Mouse (Mus musculus) inflammation-experienced regulatory T-cells, adult 6 months (primary cell): Measurements from ENCODE around the gene Nckap5. TPM values are rescaled to one million over a fixed set of nuclear protein-coding genes. Genes with fewer than 3 reads are reported as not detected.
A peak's percentile ranks its signal among the peaks of the same experiment; 100 is the strongest.

ENCODE experiments used
- ATAC-seq: one replicate; pipeline ENCODE4 v1.8.0; 2017
- polyA plus RNA-seq, 3 experiments: library from polyadenylated mRNA; unstranded; fragments of 100-300 nt; shearing (Covaris generic); gene quantifications; one replicate each; pipeline ENCODE4 v1.2.1; 2017

The Nckap5 gene
- polyA plus RNA-seq, 3 experiments from 2014 or later: 0.18 to 1.2 (median 1.1) TPM

DNA sequence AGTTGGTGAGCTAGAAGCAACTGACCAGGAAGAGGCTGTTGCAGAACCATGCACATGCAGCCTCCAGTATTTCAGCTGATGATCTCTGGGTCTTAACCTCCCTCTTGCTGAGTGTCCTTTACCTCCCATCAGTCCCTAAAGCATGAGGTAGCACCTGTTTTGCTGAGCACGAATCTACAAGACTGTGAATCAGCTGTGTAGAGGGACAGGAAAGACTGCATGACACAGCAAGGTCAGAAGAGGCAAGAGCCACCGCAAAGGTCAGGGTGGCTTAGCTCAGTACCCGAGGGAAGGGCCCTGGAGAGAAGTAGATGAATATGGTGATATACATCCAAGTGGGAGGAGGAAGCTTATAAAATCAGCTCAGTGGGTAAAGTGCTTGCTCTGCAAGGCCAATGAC lies 66.4 kb downstream of the Nckap5 start:
- ATAC-seq: peak; percentile 28

DNA sequence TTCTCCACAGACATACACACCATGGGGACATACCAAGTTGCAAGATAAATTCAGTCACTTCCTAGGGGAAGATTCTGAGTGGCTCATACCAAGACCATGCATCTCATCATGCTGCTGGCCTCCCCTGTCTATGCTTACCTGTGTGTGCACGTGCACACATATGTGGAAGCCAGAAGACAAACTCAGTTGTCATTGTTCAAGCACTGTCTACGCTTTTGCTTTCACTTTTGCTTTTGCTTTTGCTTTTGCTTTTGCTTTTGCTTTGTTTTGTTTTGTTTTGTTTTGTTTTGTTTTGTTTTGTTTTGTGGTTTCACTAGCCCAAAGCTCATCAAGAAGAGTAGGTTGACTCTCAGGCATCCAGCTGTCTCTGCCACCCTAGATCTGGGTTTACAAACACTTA lies 67.4 kb downstream of the Nckap5 start:
- peak; percentile 74 for ATAC-seq

DNA sequence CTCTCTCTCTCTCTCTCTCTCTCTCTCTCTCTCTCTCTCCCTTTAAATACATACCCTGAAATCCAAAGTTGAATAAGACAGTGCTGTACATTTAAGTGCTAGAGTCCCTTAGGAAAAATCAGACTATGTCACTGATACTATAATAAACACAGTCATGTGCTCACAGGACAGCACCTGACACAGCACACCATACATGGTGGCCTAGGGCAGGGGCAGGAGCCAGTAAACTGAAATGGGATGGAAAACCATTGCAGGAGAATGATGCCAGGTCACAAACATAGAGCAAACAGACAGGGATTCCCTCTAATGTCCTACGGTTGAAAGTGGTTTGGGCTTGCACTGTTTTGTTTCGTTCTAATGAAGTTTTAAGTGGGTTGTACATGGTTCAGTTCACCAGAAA lies 70.2 kb downstream of the Nckap5 start:
- no peak for ATAC-seq

DNA sequence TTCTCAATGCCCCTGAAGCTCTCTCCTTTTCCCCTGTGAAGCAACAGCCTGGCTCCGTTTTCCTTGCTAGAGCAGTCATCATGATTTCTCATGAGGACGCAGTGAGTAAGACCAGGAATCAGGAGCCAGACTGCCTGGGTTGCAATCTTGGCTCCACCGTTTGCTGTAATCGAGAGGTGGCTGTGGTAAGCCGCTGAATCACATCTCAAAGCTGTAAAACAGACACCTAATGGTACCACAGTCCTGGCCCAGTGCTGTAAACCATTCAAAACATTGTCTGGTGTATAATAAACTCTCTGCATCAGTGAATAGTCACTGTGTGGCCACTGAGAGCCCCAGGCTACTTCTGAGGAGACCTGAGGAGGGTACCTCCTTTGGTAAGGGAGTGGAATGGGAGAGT lies 74.9 kb downstream of the Nckap5 start:
- no peak for ATAC-seq

DNA sequence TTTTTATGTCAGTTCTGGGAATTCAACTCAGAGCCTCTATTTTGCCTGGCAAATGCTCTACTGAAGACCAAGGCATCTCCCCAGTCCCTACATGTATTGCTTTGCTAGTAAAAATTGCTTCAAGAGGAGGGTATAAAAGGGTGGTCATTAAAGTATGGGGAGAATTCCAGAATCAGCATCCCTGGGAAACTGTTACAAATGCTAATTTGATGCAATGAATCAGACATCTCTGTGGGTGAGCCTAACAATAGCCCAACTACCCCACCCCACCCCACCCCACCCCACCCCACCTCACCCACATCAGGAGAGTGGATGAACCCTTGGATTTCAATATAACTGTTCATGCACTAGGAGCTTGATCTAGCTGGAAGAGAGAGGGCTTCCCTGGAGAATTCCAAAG lies 77.0 kb downstream of the Nckap5 start:
- no peak for ATAC-seq

DNA sequence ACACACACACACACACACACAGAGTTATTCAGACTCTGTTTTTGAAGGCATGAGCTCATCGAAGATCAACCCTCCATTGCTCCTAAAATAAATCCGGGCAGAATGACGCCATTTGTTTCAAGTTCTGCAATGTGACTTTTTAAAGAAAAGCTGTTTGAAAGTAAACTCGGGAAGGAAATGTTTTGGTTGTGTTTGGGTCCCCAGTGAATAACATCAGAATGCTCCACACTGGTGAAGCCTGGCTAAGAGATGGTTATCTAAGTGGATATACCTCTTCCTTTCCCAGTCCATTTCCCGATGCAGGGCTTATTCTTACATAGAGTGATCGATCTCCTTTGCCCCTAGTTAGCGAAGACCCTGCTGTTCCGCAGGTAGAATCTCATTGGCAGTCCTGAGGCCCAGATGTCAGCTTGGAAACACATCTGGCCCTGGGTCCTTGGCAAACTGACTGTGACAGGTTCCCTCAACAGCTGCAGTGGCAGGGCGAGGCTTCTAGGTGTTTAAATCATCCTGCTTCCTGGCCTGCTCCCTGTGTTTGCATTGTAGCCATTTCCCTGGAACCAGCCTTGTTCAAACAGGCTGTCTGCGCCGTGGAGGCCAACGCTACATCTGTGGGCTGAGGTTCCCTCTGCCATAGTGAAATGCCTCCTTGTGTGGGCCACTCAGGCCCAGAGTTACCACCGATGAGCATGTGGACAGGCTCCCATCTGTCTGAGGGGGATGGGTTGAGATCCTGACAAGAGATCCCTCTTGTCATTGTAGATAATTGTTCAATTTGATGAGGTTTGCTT lies 78.2 kb downstream of the Nckap5 start:
- ATAC-seq: no peak

DNA sequence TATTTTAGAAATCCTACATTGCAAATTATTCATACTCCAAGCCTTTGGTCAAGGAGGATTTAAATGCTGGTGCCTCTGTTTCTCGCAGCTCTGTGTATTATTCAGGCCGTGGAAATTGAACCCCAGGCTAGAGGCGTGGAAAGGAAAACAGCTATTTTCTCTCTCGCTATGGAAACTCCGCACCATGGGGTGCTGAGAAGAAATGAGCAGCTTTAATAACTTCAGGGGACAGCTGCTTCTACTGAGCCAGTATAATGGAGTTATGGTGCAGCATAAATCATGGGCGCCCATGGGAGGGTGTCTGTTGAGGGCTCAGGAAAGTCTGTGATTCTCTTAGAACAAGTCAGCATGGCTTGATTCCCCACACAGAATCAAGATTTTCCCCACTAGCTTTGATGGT lies 79.5 kb downstream of the Nckap5 start:
- ATAC-seq: no peak

DNA sequence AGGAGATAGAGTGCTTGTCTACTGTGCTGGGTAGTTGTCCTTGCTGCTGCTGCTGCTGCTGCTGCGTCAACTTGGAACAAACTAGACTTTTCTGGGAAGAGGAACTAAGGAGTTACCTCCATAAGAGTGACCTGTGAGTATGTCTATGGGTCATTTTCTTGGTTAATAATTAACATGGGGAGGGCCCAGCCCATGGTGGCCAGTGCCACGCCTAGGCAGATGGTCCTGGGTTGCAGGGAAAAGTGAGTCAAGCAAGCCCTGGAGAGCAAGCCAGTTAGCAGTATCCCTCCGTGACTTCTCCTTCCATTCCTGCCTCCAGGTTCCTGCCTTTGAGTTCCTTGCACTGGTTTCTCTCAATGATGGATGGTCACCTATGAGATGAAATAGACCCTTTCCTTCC lies 80.4 kb downstream of the Nckap5 start:
- no peak for ATAC-seq

DNA sequence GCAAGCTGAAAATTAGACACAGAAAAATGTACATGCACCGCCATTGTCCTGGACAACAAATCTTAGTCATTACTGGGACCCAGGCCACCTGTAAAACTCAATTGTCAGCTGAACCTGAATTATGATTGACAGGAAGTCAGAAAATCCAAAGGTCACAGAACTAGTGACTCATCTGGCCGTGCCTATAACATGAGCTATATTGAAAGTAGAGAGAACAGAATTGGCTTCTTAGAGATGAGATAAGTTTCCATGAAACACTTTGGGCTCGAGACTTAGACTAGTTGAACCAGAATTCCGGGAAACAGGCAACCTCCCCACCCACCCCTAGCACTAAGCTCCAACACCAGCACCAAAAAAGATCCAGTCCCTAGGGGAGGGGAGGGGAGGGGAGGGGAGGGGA lies 82.7 kb downstream of the Nckap5 start:
- peak; percentile 78 for ATAC-seq

DNA sequence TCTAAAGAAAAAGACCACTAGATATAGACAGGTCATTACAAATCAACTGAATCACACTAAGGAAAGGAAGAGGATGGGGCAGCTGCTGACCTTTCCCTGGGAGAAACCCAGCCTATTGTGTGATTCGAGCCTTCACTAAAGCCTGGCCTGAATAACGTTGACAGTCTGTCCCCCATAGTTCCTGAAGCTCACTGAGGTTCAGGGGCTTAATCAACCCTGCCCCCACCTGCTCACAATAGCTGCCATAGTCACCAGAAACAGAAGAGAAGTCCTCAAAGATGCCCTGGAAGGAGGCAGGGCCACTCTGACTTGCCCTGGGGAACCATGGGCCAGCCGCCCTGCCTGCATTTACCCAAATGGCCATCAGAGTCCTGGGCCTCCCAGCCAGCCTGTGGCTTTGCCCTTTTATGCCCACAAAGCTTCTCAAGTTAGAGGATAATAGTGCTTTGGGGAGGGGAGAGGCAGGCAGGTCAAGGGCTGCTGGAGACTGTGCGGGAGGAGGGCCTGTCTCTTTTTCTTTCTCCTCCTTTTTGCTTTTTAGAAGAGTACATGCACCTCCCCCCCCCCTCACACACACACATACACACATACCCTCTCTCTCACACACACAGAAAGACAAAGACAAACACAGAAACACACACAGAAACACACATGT lies 85.0 kb downstream of the Nckap5 start:
- ATAC-seq: no peak

DNA sequence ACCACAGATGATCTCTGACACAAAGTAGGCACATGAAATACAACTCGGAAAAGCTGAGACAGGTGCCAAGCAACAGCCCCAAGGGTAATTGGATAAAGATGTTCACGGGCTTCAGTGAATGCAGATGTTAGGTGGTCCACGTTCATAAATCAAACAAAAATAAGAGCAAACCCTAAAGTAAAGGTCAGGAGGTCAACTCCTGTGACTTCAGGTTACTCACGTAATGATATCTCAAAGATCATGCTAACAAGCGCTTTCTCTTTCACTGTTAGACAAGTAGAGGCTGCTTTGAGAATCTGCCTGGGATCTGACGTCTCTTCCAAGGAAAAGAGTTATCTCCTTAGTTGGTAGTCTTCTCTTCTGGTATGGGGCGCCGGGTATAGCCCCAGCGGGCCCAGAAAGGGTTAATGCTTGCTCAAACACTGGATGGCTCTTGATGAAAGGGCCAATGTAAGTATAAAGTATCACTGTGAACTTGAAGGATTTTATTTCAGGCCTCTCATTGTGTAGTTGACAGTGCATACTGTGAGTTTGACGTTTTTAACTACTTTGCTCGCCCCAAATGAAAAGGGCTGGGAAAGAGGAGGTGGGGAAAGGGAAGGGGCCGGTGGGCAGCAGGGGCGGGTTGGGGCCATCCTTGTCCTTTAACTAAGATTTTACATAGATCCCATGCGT lies 85.8 kb downstream of the Nckap5 start:
- ATAC-seq: no peak

DNA sequence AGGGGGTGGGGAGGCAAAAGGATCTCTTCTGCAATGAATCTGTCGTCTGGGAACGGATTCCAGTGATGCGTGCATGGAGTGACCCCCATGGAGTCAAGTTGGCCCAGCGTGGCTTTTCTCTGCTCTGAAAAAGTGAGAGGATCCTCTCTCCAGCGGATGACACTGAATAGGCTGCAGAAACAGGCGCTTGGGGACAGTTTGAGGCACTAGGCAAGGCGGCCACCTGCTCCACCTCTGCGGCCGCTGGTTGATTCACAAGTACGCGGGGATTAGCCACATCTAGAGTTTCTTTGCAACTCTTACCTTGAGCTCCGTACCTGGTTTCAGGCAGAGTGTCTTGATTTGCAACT lies 92.3 kb downstream of the Nckap5 start:
- no peak for ATAC-seq

DNA sequence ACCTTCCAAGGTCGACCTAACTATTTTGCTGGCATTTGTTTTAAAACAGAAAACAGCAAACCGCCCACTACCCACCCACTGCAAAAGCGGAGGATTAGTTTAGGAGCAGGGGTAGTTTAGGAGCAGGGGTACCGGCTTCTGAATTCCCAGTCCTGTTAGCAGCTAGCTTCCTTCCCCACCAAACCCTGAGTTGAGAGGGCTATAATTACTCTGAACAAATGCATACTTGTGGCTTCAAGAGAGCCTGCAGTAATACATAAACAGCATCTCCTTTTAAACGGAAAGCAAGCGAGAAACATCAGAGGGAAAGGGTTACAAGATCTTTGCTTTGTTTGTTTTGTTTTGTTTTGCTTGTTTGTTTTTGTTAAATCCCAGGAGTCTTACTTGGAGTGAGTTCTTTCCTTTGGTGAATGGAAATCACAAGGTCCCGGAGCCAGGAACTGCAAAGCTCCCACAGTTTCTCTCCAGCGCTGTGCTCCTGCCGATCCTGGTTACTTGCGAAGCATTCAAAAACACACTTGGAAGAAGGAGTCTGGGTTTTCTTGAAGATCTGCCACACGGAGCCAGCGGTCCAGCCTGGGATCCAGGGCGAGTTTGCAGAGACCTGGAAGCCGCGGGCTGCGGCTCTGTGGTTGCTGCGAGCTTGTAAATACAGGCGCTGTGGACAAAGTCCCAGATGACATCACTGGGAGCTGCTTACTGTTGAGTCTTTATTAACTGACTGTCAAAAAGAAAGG lies 92.9 kb downstream of the Nckap5 start:
- ATAC-seq: no peak

DNA sequence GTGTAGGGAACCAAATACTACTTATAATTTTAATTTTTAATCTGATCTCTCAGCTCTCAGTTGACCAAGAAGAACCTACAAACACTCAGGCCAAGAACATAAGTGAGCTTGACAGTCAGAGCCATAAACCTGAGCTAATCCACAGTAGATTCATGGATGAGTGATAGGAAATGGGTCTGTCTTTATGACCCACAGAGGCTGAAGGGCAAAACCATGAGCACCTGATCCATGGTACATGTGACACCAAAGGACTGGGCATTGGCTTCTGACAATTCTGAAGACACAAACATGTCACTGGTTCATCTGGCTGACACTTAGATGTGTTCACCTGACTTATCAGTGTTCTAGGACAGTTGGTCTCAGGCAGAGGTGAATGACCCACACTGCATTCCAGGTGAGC lies 98.9 kb downstream of the Nckap5 start:
- ATAC-seq: no peak

DNA sequence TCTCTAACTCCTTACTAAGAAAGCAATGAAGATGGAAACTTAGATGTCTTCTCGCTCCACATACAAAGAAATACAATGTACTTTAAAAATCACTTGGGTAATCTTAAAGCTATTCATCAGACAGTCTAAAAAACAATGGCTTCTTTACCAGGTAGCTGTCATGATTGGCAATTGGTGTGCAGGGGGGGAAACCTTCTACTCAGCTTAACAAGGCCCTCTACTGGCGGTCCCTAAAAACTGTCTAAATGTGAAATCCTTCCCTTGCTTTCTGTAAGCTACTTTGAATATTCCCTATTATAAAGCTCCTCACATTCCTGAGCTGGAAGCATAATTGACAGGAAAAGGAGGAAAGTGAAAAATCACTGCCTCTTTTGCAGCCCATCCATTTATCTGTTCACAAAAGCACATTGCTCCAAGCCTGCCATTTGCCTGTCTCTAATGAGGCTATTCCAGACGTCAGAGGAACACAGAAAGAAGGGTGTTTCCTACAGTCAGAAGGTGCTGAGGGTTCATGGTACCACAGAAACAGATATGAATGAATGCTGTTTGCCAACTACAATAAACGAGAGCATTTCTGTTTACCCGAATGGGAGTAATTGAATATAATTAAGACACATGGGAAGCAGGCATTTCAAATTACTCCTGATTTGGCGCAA lies 104.1 kb downstream of the Nckap5 start:
- ATAC-seq: no peak

DNA sequence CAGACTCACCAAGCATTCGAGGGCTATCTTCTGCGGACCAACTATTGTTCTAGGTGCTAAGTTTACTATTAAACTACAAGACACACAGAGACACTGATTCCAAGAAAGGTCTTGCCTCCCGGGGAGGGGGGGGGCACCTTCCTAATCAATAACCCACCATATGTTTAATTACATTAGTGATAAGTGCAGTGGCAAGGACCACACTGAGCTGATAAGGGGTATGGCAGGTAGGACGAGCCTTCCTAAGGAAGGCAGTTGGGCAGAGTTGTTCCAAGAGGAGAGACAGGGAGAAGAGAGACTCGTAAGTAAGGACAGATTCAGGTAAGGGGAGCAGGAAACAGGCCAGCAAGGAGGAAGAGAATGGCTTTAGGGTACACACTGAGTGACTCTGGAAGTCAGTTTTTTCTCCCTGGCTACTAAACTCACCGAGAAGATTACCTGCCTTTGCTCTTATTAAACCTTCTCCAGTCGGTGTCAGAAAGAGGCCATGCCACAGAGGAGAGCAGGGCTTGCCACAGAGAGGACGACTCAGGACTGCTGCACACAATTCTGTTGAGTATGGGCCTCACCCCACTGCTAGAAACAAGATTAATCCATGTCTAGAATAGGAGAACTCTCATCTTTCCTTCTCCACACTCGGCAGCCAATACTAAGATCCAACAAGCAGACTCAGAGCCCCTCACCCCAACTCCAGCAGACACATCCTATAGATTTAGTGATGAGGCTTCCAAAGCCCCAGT lies 104.8 kb downstream of the Nckap5 start:
- no peak for ATAC-seq

DNA sequence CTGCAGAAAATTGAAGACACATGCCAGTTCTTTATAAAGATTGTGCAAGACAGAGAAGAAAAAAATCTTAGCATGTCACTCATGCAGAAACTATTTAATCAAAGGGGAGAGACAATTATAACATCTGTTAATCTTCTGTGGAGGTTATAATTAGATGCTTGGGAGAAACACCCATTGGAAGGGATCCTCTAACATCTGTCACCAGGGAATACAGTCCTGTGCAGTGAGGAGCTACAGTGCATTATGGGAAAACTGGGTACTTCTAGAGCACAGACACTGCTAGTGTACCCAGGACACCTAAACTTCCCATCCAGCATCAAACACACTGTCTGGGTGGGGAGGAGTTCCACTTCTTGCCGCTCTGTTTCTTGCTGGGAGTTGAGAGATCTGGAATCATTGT lies 108.7 kb downstream of the Nckap5 start:
- no peak for ATAC-seq

DNA sequence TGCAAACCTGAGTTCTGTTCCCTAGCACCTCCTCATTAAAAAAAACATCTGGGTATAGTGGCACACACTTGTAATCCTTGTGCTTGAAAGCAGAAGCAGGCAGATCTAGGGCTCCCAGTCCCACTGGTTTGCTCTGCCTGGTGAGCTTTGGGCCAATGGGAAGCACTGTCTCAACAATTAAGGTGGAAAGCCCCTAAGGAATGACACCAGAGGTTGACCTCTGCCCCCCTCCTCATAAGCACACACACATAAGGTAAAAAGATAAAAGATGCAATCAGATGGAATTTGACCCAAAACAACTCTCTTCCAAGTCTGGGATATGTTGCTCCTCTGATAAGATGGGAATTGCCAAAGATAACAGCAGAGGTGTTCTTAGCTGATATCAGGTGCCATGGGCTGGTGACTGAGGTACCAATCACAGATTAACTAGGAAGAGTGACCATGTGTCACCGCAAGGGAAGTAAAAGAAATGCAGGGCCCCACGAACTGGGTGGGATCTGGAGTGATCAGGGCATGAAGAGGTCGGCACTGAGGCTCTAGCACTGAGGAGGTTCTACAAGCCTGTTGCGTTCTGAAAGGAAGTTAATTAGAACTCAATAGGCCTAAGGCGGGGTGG lies 110.8 kb downstream of the Nckap5 start:
- ATAC-seq: no peak

DNA sequence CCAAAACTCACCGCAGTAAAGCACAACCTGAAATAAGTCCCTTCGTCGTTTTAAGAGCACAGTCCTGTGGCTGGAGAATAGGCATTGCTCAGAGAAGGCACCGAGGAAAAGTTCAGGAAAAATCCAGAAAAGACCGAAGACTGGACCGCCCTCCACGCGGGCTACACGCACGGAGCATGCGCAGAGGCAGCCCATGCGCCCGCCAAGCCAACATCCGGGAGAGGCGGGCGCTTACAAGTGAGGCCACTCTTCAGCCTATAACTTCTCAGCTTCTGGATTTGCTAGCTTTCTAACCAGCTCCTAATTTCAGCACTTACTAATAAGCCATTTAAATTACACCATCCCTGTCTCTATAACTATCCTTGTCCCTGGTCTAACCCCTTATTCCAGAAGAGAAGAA lies 124.0 kb downstream of the Nckap5 start:
- no peak for ATAC-seq

DNA sequence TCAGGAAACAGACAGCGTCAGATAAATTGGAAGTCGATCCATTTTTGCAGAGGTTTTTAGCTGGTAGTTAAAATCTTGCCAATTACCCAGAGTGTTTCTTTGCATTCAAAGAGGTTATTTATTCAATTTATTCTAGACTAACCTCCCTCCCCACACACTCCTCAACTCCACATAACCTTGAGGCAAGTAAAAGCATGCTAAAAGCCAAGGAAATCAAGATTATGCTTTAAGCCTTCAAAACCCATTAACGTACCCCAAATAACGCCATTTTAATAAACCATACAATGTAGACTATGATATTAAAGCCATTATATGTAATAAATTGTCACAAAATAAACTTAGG lies 129.7 kb downstream of the Nckap5 start:
- ATAC-seq: no peak

DNA sequence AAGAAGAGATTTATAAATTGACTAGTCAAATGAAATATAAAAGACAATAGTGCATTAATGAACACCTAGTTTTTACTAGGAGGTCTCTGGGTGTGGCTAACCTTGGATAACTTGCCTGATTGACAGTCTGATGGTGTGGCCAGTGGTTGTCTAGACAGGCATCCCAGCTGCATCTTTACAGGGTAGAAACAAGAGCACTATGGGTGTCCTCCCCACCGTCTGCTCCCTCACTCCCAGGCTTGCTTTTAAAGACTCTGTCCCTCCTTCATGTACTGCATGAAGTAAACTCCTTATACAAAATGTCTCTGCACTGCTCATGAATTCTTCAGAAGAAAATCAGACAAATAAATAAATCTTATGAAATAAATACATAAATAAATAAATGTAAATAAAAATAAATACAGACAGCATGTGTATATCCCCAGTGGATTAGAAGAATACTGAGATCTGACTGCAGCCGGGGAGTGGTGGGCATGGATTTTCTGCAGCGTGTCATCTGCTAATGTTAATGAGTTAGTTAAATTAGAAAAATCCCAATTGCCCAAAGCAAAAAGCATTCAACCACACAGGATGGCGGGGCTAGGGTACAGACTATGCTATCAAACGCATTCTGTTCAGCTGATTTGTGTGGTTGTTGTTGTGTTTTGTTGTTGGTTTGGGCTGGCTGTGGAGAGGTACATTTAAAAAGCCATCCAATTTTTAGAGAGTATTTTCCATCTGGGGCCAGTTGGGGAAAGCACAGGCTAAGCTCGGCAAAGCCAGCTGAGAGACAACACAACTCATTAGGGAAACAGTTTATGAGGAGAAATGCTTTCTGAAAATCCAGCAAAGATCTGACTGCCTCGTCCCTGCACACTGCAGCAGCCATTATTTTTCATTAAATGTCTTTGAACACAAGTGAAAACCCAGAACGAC lies 130.3 kb downstream of the Nckap5 start:
- no peak for ATAC-seq
